7 mouse cellular contexts compared by ENCODE assay signal in the genomic region with DNA sequence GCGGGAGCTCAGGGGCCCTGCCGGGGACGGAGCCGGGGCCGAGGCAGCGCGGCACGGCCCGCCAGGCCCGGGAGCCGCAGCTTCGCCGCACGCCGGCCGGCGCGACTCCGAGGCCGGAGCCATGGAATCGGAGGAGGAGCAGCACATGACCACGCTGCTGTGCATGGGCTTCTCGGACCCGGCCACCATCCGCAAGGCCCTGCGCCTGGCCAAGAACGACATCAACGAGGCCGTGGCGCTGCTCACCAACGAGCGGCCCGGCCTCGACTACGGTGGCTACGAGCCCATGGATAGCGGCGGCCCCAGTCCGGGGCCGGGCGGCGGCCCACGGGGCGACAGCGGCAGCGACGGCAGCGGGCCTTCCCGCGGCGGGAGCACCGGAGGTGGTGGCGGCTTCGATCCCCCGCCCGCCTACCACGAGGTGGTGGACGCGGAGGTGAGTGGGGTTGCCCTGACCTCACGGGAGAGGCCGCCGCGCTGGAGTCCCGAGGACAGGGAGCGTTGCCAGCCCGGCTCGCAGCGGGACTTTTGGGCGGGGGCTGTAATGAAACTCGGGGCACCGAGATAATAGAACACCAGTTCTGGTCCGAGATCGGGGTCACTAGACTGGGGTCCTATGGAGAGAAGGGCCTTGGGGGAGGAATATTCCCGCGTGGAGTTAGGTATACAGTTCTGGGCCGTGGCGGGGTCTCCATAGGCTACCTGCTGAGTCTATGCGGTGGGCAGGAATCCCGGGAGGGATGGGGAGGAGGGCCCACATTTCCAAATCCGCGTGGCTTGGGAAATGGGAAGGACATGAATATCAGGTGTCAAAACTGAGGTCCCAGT. TPM values are rescaled to one million over a fixed set of nuclear protein-coding genes. Genes with fewer than 3 reads are reported as not detected.
A peak's percentile ranks its signal among the peaks of the same experiment; 100 is the strongest.
DNase-seq lines count a peak whose midpoint lies in the region; ATAC-seq and TF ChIP-seq lines count a peak whose summit lies in the region.

No protein-coding gene starts in this region.

- intact Hi-C loops in gastrocnemius, adult 2 months (cut with DNase I), result loop anchor here (2.0 kb wide), 1 partner anchor 54 kb away; no protein-coding TSS in a partner anchor
- intact Hi-C loops in left cerebral cortex, postnatal 14 days (cut with DNase I), result loop anchor here (5.0 kb wide), 1 partner anchor 89 kb away; no protein-coding TSS in a partner anchor

- TF ChIP-seq CTCF in gastrocnemius, adult 2 months (IDR thresholded peaks at IDR 0.05), result no peak

- ATAC-seq in hindbrain, embryonic 15.5 days (ENCODE audit: low FRiP score, low read depth), result peak; percentile 74
- ATAC-seq in megakaryocyte progenitor cell, adult 5-6 weeks (replicated peaks; ENCODE audit: poor library complexity), result peak; percentile 13

- H3K36me3 ChIP-seq in hindbrain, embryonic 15.5 days, result no peaks in the 10 kb centered on the region

- H3K27me3 ChIP-seq in hindbrain, embryonic 15.5 days, result no peaks in the 10 kb centered on the region

- peak; percentile 58 to 76 for DNase-seq in adrenal gland, adult 18-20 months (ENCODE audit: low spot score in 2 of 2)
- DNase-seq in embryo, embryonic 10 days (ENCODE audit: low spot score), result peak; percentile 44
- peak; percentile 80 for DNase-seq in gastrocnemius, adult 2 months
- DNase-seq in left cerebral cortex, postnatal 14 days (ENCODE audit: low spot score in 2 of 2), result peak; percentile 15 to 36
- DNase-seq in skeletal muscle tissue, adult 2 months (ENCODE audit: low read depth, low spot score), result peak; percentile 27

- peak overlapping the region; percentile 84 for H3K4me3 ChIP-seq in gastrocnemius, adult 2 months
- peak overlapping the region; percentile 96 for H3K4me3 ChIP-seq in hindbrain, embryonic 15.5 days

- peak overlapping the region; percentile 97 for H3K9ac ChIP-seq in hindbrain, embryonic 15.5 days

- peaks cover 41% of the 10 kb centered on the region for H3K4me1 ChIP-seq in hindbrain, embryonic 15.5 days (replicated peaks)

- peak overlapping the region; percentile 78 for H3K4me2 ChIP-seq in hindbrain, embryonic 15.5 days

- peak overlapping the region; percentile 97 for H3K27ac ChIP-seq in gastrocnemius, adult 2 months
- peak overlapping the region; percentile 92 for H3K27ac ChIP-seq in hindbrain, embryonic 15.5 days (replicated peaks)

- no peaks in the 10 kb centered on the region for H3K9me3 ChIP-seq in hindbrain, embryonic 15.5 days

- WGBS in hindbrain, embryonic 15.5 days, result under 1% methylated on average over 77 of the region's 81 CpGs

RNA-seq across cellular contexts. Expression of a gene that starts 0.6 kb away (rescaled TPM):
- total RNA-seq in adrenal gland, adult 18-20 months (2021), result 10 to 100 TPM; 35.2 to 36.6 TPM
- total RNA-seq in gastrocnemius, adult 2 months (2021), result 10 to 100 TPM; 62.5 to 69.2 TPM
- polyA plus RNA-seq in hindbrain, embryonic 15.5 days (2015; fragmentation: Nextera tagmentation; extraction: Ambion mirVana), result 9.1 and 9.8 TPM in 2 replicates
- 10 to 100 TPM; 39.6 to 40.5 TPM for total RNA-seq in left cerebral cortex, postnatal 14 days (2021)
- total RNA-seq in megakaryocyte progenitor cell, adult 5-6 weeks (2015), result 28.6 and 38.1 TPM in 2 replicates
- total RNA-seq in megakaryocyte progenitor cell, adult 5-6 weeks (2017), result 30.9 and 41.6 TPM in 2 replicates

Comparison
In these comparisons a context has a peak if more than half of its experiments do, and no peak if none do; other contexts are left out.
1. Peak in every context shown above with its lines: DNase-seq, ATAC-seq, H3K4me3 ChIP-seq and H3K27ac ChIP-seq.
2. DNase-seq: peak in every context shown above with its lines; median percentile 80 in gastrocnemius, adult 2 months; 67 in adrenal gland, adult 18-20 months; 44 in embryo, embryonic 10 days; 27 in skeletal muscle tissue, adult 2 months; 26 in left cerebral cortex, postnatal 14 days.